Mouse (Mus musculus) embryonic facial prominence, embryonic 15.5 days (tissue): ENCODE results near the gene Olfr556. TPM values are rescaled to one million over a fixed set of nuclear protein-coding genes. Genes with fewer than 3 reads are reported as not detected.

Experiments
- ATAC-seq: fragments of 200-750 bp; cut with Nextera tagmentation; 2 replicates; pipeline ENCODE4 v1.8.0; 2017; ENCODE audit warnings: low read depth, moderate TSS enrichment; ENCODE audit not compliant: insufficient number of reproducible peaks, low FRiP score, low TSS enrichment
- H3K27ac ChIP-seq: fragments of 300-500 bp; sonication (generic); replicated peaks from 2 replicates; pipeline ENCODE4 v1.5.1; 2015; ENCODE audit warnings: mild to moderate bottlenecking, inconsistent platforms
- H3K27me3 ChIP-seq: fragments of 300-500 bp; sonication (generic); 2 replicates; pipeline ENCODE4 v1.6.1; 2015; ENCODE audit warnings: inconsistent platforms
- H3K36me3 ChIP-seq: fragments of 300-500 bp; sonication (generic); 2 replicates; pipeline ENCODE4 v1.6.1; 2015; ENCODE audit warnings: mild to moderate bottlenecking, inconsistent platforms
- H3K4me1 ChIP-seq: fragments of 300-500 bp; sonication (generic); 2 replicates; pipeline ENCODE4 v1.6.1; 2015; ENCODE audit warnings: inconsistent platforms
- H3K4me2 ChIP-seq: fragments of 300-500 bp; sonication (generic); replicated peaks from 2 replicates; pipeline ENCODE4 v1.6.1; 2015; ENCODE audit warnings: mild to moderate bottlenecking, inconsistent platforms
- H3K4me3 ChIP-seq: fragments of 300-500 bp; sonication (generic); replicated peaks from 2 replicates; pipeline ENCODE4 v1.5.1; 2015; ENCODE audit warnings: mild to moderate bottlenecking, inconsistent platforms
- H3K9ac ChIP-seq: fragments of 300-500 bp; sonication (generic); 2 replicates; pipeline ENCODE4 v1.6.1; 2015; ENCODE audit warnings: inconsistent platforms
- H3K9me3 ChIP-seq: fragments of 300-500 bp; sonication (generic); replicated peaks from 2 replicates; pipeline ENCODE4 v1.6.1; 2016; ENCODE audit warnings: inconsistent platforms
- WGBS: fragments of 180-500 bp; shearing (Covaris S2); methylation state at CpG from one replicate; pipeline ENCODE4 v1.1.7; 2015; 5-methylcytosine and 5-hydroxymethylcytosine counted together
- polyA plus RNA-seq: library from polyadenylated mRNA; unstranded; fragments of >200 nt; fragmentation: Nextera tagmentation; extraction: Ambion mirVana; gene quantifications from 2 replicates; pipeline ENCODE4 v1.2.1, GENCODE M21; 2015

Olfr556 gene
- polyA plus RNA-seq, 1 experiment from 2014 or later, result not detected

DNA sequence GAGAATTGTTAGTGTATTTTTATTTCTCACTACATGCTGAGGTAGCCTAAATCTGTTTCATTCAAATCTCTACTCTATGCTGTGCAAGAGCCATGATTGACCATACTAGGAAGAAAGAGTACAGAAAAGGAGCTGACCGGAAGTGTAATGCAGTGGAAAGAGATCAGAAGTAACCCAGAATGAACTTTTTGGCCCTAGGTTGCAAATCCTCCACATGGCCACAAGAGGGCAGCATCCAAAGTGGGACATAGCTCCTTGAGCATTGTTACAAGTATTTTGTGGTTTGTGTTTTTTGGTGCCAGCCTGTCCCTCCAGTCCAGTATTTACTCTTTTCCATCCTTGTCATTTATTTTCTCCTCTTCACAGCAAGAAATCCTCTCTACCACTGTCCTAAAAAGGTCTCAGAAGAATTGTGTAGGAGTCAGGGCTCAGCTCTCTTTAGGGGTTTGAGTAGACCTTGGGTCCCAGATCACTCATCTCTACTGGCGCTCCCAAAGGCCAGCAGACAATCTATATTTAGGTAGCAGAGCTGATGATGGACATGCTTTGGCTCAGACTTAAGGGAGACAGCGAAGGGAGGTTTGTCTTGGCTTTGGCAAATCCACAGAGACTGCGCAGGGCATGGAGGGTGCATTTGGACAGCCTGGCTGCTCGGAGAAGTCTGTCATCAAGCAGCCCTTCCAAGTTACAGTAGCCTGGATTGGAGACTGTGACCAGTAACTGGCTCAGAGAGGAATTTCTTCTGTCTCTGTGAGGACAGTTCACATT lies 30.8 kb downstream of the Olfr556 start, which contains the start of gene Olfr557:
Olfr557 (plus strand) TSS at position 553 of the 768 bp plus-strand sequence.
- Histone ChIP-seq H3K9ac (no peak within 1 kb of the TSS), H3K4me3 (no peak within 1 kb of the TSS), H3K4me1 (no peaks in the 10 kb centered on the region), H3K4me2 (no peak within 1 kb of the TSS), H3K27me3 (no peaks in the 10 kb centered on the region), H3K27ac (no peak within 1 kb of the TSS), H3K9me3 (no peaks in the 10 kb centered on the region), H3K36me3 (no peaks in the 10 kb centered on the region)
- WGBS, result 72% methylated on average over 5 of the region's 5 CpGs
- ATAC-seq, result no peak

DNA sequence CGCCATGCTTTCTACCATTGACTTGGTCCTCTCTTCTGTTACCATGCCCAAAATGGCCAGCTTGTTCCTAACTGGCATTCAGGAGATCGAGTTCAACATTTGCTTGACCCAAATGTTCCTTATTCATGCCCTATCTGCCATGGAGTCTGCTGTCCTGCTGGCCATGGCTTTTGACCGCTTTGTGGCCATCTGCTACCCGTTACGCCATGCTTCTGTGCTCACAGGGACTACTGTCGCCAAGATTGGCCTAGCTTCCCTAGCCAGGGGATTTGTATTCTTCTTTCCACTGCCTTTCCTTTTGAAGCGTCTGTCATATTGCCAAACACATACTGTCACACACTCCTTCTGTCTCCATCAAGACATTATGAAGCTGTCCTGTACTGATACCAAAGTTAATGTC lies 33.8 kb downstream of the Olfr556 start:
- WGBS, result 85% methylated on average over 7 of the region's 7 CpGs
- H3K4me2 ChIP-seq, result no peak overlapping the region
- no peaks in the 10 kb centered on the region for H3K4me1 ChIP-seq
- ATAC-seq, result no peak
- no peak overlapping the region for H3K27ac ChIP-seq
- H3K27me3 ChIP-seq, result no peaks in the 10 kb centered on the region
- no peak overlapping the region for H3K4me3 ChIP-seq
- no peaks in the 10 kb centered on the region for H3K36me3 ChIP-seq
- H3K9me3 ChIP-seq, result no peaks in the 10 kb centered on the region
- H3K9ac ChIP-seq, result no peak overlapping the region

DNA sequence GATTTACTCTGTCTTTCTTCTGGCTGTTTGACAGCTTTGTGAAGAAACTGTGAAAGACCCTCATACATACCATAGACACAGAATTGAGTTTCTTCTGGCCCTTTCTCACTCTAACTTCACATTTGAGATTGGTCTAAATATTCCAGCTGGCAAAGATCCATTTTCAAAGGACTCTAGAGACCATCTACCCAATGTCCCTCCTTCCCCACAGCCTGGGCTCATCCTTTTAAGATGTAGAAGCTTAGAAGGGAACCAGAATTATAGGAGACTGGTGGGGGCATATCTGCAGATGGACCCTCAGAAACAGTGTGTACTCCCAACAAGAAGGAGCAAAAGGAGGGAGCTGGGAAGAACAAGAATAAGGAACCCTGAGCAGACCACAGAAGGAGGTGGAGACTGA lies 37.2 kb downstream of the Olfr556 start, which contains the start of gene Olfr558:
Olfr558 (plus strand) TSS at position 301 of the 400 bp plus-strand sequence.
- Histone ChIP-seq H3K27ac (no peak within 1 kb of the TSS), H3K4me1 (no peaks in the 10 kb centered on the region), H3K9ac (no peak within 1 kb of the TSS), H3K4me2 (no peak within 1 kb of the TSS), H3K36me3 (no peaks in the 10 kb centered on the region), H3K27me3 (no peaks in the 10 kb centered on the region), H3K9me3 (no peaks in the 10 kb centered on the region), H3K4me3 (no peak within 1 kb of the TSS)
- no peak for ATAC-seq

DNA sequence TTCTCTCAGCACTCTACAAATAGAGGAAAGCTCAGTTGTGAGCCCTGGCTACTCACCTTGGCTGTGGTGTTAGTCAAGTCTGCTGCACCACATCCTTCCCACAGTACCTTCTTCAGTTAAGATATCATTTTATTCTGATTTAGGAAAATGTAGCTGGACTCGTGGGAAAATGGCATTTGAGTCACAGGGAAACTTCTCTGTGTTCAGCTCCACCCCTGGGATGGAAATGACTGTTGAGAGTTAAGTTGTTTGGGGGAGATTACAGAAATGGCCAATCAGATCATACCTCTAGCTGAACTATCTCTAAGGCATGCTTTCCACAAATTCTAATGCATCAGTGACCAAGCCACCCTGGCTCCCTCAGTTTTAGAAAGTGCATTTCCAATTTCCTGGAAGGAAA lies 54.3 kb downstream of the Olfr556 start, which contains the start of gene Olfr33:
Olfr33 (minus strand) TSS at position 101 of the 400 bp plus-strand sequence.
- Histone ChIP-seq H3K36me3 (no peaks in the 10 kb centered on the region), H3K27me3 (no peaks in the 10 kb centered on the region)

More for the DNA sequence above, 54.3 kb downstream of the Olfr556 start, which contains the start of gene Olfr33:
- 38% methylated on average over 1 of the region's 1 CpGs for WGBS
- ATAC-seq, result no peak
- no peak within 1 kb of the TSS for H3K9ac ChIP-seq
- no peak within 1 kb of the TSS for H3K27ac ChIP-seq
- H3K4me1 ChIP-seq, result no peaks in the 10 kb centered on the region
- H3K4me3 ChIP-seq, result no peak within 1 kb of the TSS
- no peak within 1 kb of the TSS for H3K4me2 ChIP-seq
- no peaks in the 10 kb centered on the region for H3K9me3 ChIP-seq

Other genes starting within 250 kb of the Olfr556 start
- 119 and 125 TPM in 2 replicates for gene Rrm1, start 223.2 kb upstream of the Olfr556 start, polyA plus RNA-seq
- 0.51 and 0.68 TPM in 2 replicates for gene Olfr543, start 183.2 kb upstream of the Olfr556 start, polyA plus RNA-seq
- 0.68 and 0.71 TPM in 2 replicates for gene Olfr544, start 176.6 kb upstream of the Olfr556 start, polyA plus RNA-seq
- gene Olfr545, start 165.3 kb upstream of the Olfr556 start, polyA plus RNA-seq, result 0.13 TPM in 1 of 2 replicates, not detected in the other
- gene Olfr547, start 130.2 kb upstream of the Olfr556 start, polyA plus RNA-seq, result not detected in 2 replicates
- 0.11 and 0.12 TPM in 2 replicates for gene Olfr548-ps1, start 124.0 kb upstream of the Olfr556 start, polyA plus RNA-seq
- 0.08 and 0.16 TPM in 2 replicates for gene Olfr549, start 115.0 kb upstream of the Olfr556 start, polyA plus RNA-seq
- gene Trim21, start 99.4 kb upstream of the Olfr556 start, polyA plus RNA-seq, result 0.54 and 0.81 TPM in 2 replicates
- 0.20 and 0.68 TPM in 2 replicates for gene Olfr550, start 93.5 kb upstream of the Olfr556 start, polyA plus RNA-seq
- 0.07 TPM in 1 of 2 replicates, not detected in the other for gene Olfr551, start 73.0 kb upstream of the Olfr556 start, polyA plus RNA-seq
- 0.12 and 0.15 TPM in 2 replicates for gene Olfr552, start 67.1 kb upstream of the Olfr556 start, polyA plus RNA-seq
- gene Olfr553, start 46.7 kb upstream of the Olfr556 start, polyA plus RNA-seq, result 0.14 and 0.21 TPM in 2 replicates
- gene Olfr554, start 26.5 kb upstream of the Olfr556 start, polyA plus RNA-seq, result 0.17 TPM in 1 of 2 replicates, not detected in the other
- gene Olfr555, start 6.1 kb upstream of the Olfr556 start, polyA plus RNA-seq, result not detected in 2 replicates
- 14.9 and 17.4 TPM in 2 replicates for gene Trim68, start 22.4 kb downstream of the Olfr556 start, polyA plus RNA-seq
- gene Olfr557, start 31.0 kb downstream of the Olfr556 start, polyA plus RNA-seq, result 0.09 and 0.16 TPM in 2 replicates
- gene Olfr558, start 37.3 kb downstream of the Olfr556 start, polyA plus RNA-seq, result 0.62 and 0.71 TPM in 2 replicates
- gene Olfr33, start 54.2 kb downstream of the Olfr556 start, polyA plus RNA-seq, result 0.11 and 0.41 TPM in 2 replicates
- not detected in 2 replicates for gene Olfr559, start 62.6 kb downstream of the Olfr556 start, polyA plus RNA-seq
- 0.08 TPM in 1 of 2 replicates, not detected in the other for gene Olfr560, start 94.5 kb downstream of the Olfr556 start, polyA plus RNA-seq
- 0.18 and 0.35 TPM in 2 replicates for gene Olfr78, start 94.6 kb downstream of the Olfr556 start, polyA plus RNA-seq
- gene Olfr561, start 106.3 kb downstream of the Olfr556 start, polyA plus RNA-seq, result 0.09 and 0.25 TPM in 2 replicates
- gene Olfr564, start 138.6 kb downstream of the Olfr556 start, polyA plus RNA-seq, result not detected in 2 replicates
- 0.18 and 0.51 TPM in 2 replicates for gene Olfr566, start 193.9 kb downstream of the Olfr556 start, polyA plus RNA-seq
- 0.18 TPM in 1 of 2 replicates, not detected in the other for gene Olfr568, start 212.2 kb downstream of the Olfr556 start, polyA plus RNA-seq
- gene Olfr569, start 226.0 kb downstream of the Olfr556 start, polyA plus RNA-seq, result 0.11 TPM in 1 of 2 replicates, not detected in the other
- gene Olfr570, start 229.7 kb downstream of the Olfr556 start, polyA plus RNA-seq, result 0.38 and 0.67 TPM in 2 replicates